ENCODE assay signal across 8 mouse cellular contexts in genomic region chr5:99977516-99978301, GRCm38 (mm10). TPM values are rescaled to one million over a fixed set of nuclear protein-coding genes. Genes with fewer than 3 reads are reported as not detected.
DNase-seq lines count a peak whose midpoint lies in the region; ATAC-seq and TF ChIP-seq lines count a peak whose summit lies in the region.

No protein-coding gene starts in this region.

- under 1% methylated on average over 47 of the region's 50 CpGs for WGBS in embryonic facial prominence, embryonic 12.5 days
- under 1% methylated on average over 50 of the region's 50 CpGs for WGBS in kidney, adult 2 months
- WGBS in limb, embryonic 14.5 days, result under 1% methylated on average over 43 of the region's 50 CpGs
- 0% methylated on average over 43 of the region's 50 CpGs for WGBS in midbrain, embryonic 16.5 days

- H3K27ac ChIP-seq in embryonic facial prominence, embryonic 12.5 days, result peak overlapping the region; percentile 100
- H3K27ac ChIP-seq in kidney, adult 2 months (ENCODE audit: insufficient read depth, low read depth, low read length), result peak overlapping the region; percentile 47
- peak overlapping the region; percentile 100 for H3K27ac ChIP-seq in limb, embryonic 14.5 days (replicated peaks; ENCODE audit: low read depth, low read length)
- H3K27ac ChIP-seq in midbrain, embryonic 16.5 days (ENCODE audit: low read length), result peak overlapping the region; percentile 99

- peak; percentile 57; the same call in 1 of the 2 replicates for ATAC-seq in embryonic facial prominence, embryonic 12.5 days (ENCODE audit: insufficient number of reproducible peaks, insufficient read depth, low FRiP score, low TSS enrichment)
- ATAC-seq in limb, embryonic 14.5 days (ENCODE audit: low FRiP score, low read depth), result peak; percentile 72
- ATAC-seq in midbrain, embryonic 16.5 days, result peak; percentile 34

- H3K4me2 ChIP-seq in embryonic facial prominence, embryonic 12.5 days (replicated peaks), result peak overlapping the region; percentile 82
- H3K4me2 ChIP-seq in limb, embryonic 14.5 days (replicated peaks; ENCODE audit: low read depth, low read length, severe bottlenecking), result peak overlapping the region; percentile 72
- H3K4me2 ChIP-seq in midbrain, embryonic 16.5 days (ENCODE audit: low read length), result peak overlapping the region; percentile 94

- TF ChIP-seq POLR2A in kidney, adult 2 months (IDR thresholded peaks at IDR 0.05; ENCODE audit: low read depth, low read length), result no peak
- TF ChIP-seq POLR2A in limb, embryonic 14.5 days (IDR thresholded peaks at IDR 0.05; ENCODE audit: borderline replicate concordance, extremely low read depth, insufficient read depth, insufficient read length), result no peak

- H3K27me3 ChIP-seq in embryonic facial prominence, embryonic 12.5 days, result no peaks in the 10 kb centered on the region
- no peaks in the 10 kb centered on the region for H3K27me3 ChIP-seq in kidney, adult 2 months (replicated peaks; ENCODE audit: control insufficient read depth, insufficient read depth, low read length)
- H3K27me3 ChIP-seq in limb, embryonic 14.5 days (ENCODE audit: control insufficient read depth, insufficient read depth, low read length), result no peaks in the 10 kb centered on the region
- H3K27me3 ChIP-seq in midbrain, embryonic 16.5 days (ENCODE audit: control insufficient read depth, insufficient read depth, low read depth, low read length), result no peaks in the 10 kb centered on the region

- DNase-seq in 3134 (ENCODE audit: extremely low read depth, insufficient read length, low spot score), result peak; percentile 84
- DNase-seq in adrenal gland, postnatal 25 days, result peak; percentile 85
- DNase-seq in heart, adult 18-20 months, result peak; percentile 89
- DNase-seq in kidney, adult 2 months, result peak; percentile 93
- DNase-seq in limb, embryonic 14.5 days (ENCODE audit: low spot score), result peak; percentile 88
- DNase-seq in spleen, postnatal 36 days (ENCODE audit: low spot score in 2 of 2), result peak; percentile 57 to 67

- peaks cover 25% of the 10 kb centered on the region for H3K4me1 ChIP-seq in embryonic facial prominence, embryonic 12.5 days
- peaks cover 19% of the 10 kb centered on the region for H3K4me1 ChIP-seq in kidney, adult 2 months (ENCODE audit: control insufficient read depth, insufficient read depth, low read length)
- peaks cover 19% of the 10 kb centered on the region for H3K4me1 ChIP-seq in limb, embryonic 14.5 days (ENCODE audit: control insufficient read depth, insufficient read depth, low read length)
- peaks cover 35% of the 10 kb centered on the region for H3K4me1 ChIP-seq in midbrain, embryonic 16.5 days (ENCODE audit: control insufficient read depth, insufficient read depth, low read length)

- TF ChIP-seq CTCF in kidney, adult 2 months (conservative IDR thresholded peaks at IDR 0.05; ENCODE audit: insufficient read depth, insufficient read length, low read depth, low read length), result no peak

- H3K36me3 ChIP-seq in embryonic facial prominence, embryonic 12.5 days, result 0 out of 2 replicates have a peak, but pooled peaks cover 9% of the 10 kb centered on the region
- H3K36me3 ChIP-seq in kidney, adult 2 months (ENCODE audit: control insufficient read depth, insufficient read depth, low read length), result no peaks in the 10 kb centered on the region
- peaks cover 16% of the 10 kb centered on the region for H3K36me3 ChIP-seq in limb, embryonic 14.5 days (ENCODE audit: control insufficient read depth, insufficient read depth, low read length)
- no peaks in the 10 kb centered on the region for H3K36me3 ChIP-seq in midbrain, embryonic 16.5 days (ENCODE audit: control insufficient read depth, insufficient read depth, low read length)

- peak overlapping the region; percentile 94 for H3K4me3 ChIP-seq in embryonic facial prominence, embryonic 12.5 days
- peak overlapping the region; percentile 99 for H3K4me3 ChIP-seq in kidney, adult 2 months (ENCODE audit: insufficient read depth, low read depth, low read length)
- H3K4me3 ChIP-seq in limb, embryonic 14.5 days (replicated peaks; ENCODE audit: low read length), result peak overlapping the region; percentile 96
- peak overlapping the region; percentile 93 for H3K4me3 ChIP-seq in midbrain, embryonic 16.5 days (ENCODE audit: low read depth, low read length)

- peak overlapping the region; percentile 99 for H3K9ac ChIP-seq in embryonic facial prominence, embryonic 12.5 days
- peak overlapping the region; percentile 97 for H3K9ac ChIP-seq in limb, embryonic 14.5 days (ENCODE audit: low read depth, low read length, severe bottlenecking)
- H3K9ac ChIP-seq in midbrain, embryonic 16.5 days (ENCODE audit: low read depth, low read length), result peak overlapping the region; percentile 97

- no peaks in the 10 kb centered on the region for H3K9me3 ChIP-seq in embryonic facial prominence, embryonic 12.5 days
- no peaks in the 10 kb centered on the region for H3K9me3 ChIP-seq in limb, embryonic 14.5 days (ENCODE audit: control insufficient read depth, low read length)
- no peaks in the 10 kb centered on the region for H3K9me3 ChIP-seq in midbrain, embryonic 16.5 days (replicated peaks; ENCODE audit: control insufficient read depth, low read length, poor library complexity, severe bottlenecking)

RNA-seq across cellular contexts. Expression of gene Hnrnpd, which starts 1.0 kb away (rescaled TPM):
- 133 and 183 TPM in 2 replicates for total RNA-seq in adrenal gland, postnatal 25 days (2021)
- polyA plus RNA-seq in embryonic facial prominence, embryonic 12.5 days (2016; fragmentation: Nextera tagmentation; extraction: Ambion mirVana), result 453 and 502 TPM in 2 replicates
- total RNA-seq in heart, adult 18-20 months (2021), result 10 to 100 TPM; 86.2 to 86.6 TPM
- 20.3 and 21.2 TPM in 2 replicates for polyA plus RNA-seq in kidney, adult 2 months (2012; rRNA removed)
- 224 and 369 TPM in 2 replicates for polyA plus RNA-seq in limb, embryonic 14.5 days (2012; rRNA removed)
- polyA plus RNA-seq in limb, embryonic 14.5 days (2014; fragmentation: Nextera tagmentation; extraction: Ambion mirVana), result 168 and 184 TPM in 2 replicates
- polyA plus RNA-seq in midbrain, embryonic 16.5 days (2015; fragmentation: Nextera tagmentation; extraction: Ambion mirVana), result 96.2 and 121 TPM in 2 replicates

RNA-seq across cellular contexts. Expression of gene 4930524J08Rik, which starts 1.2 kb away (rescaled TPM):
- total RNA-seq in adrenal gland, postnatal 25 days (2021), result 1.7 and 3.5 TPM in 2 replicates
- polyA plus RNA-seq in embryonic facial prominence, embryonic 12.5 days (2016; fragmentation: Nextera tagmentation; extraction: Ambion mirVana), result 2.2 and 3.0 TPM in 2 replicates
- under 1 TPM; 0.47 to 0.87 TPM for total RNA-seq in heart, adult 18-20 months (2021)
- 1.8 and 4.1 TPM in 2 replicates for polyA plus RNA-seq in kidney, adult 2 months (2012; rRNA removed)
- 6.6 and 7.7 TPM in 2 replicates for polyA plus RNA-seq in limb, embryonic 14.5 days (2012; rRNA removed)
- 2.0 and 2.4 TPM in 2 replicates for polyA plus RNA-seq in limb, embryonic 14.5 days (2014; fragmentation: Nextera tagmentation; extraction: Ambion mirVana)
- 2.2 and 2.5 TPM in 2 replicates for polyA plus RNA-seq in midbrain, embryonic 16.5 days (2015; fragmentation: Nextera tagmentation; extraction: Ambion mirVana)

Comparison
In these comparisons a context has a peak if more than half of its experiments do, and no peak if none do; other contexts are left out.
1. Peak in every context shown above with its lines: DNase-seq, ATAC-seq, H3K4me3 ChIP-seq and H3K27ac ChIP-seq.
2. H3K27ac ChIP-seq: peak in every context shown above with its lines; median percentile 100 in embryonic facial prominence, embryonic 12.5 days; 100 in limb, embryonic 14.5 days; 99 in midbrain, embryonic 16.5 days; 47 in kidney, adult 2 months.